Mouse (Mus musculus) liver, embryonic 14.5 days (tissue): ENCODE data around the gene Zfp648. TPM values are rescaled to one million over a fixed set of nuclear protein-coding genes. Genes with fewer than 3 reads are reported as not detected.

ENCODE experiments used
- ATAC-seq: fragments of 200-750 bp; cut with Nextera tagmentation; 2 replicates; pipeline ENCODE4 v1.8.0; 2017; ENCODE audit warnings: moderate number of reproducible peaks, mild to moderate bottlenecking, moderate library complexity; ENCODE audit not compliant: insufficient read depth
- DNase-seq, 3 experiments: peaks; one replicate each; pipeline ENCODE4 v3.0.0-alpha.2; 2012 to 2013; ENCODE audit warnings: low read depth in 3 of 3, low spot score in 3 of 3
- H3K27ac ChIP-seq: fragments of 300-500 bp; sonication (generic); 2 replicates; pipeline ENCODE4 v1.5.1; 2014; ENCODE audit warnings: moderate library complexity, mild to moderate bottlenecking, control low read depth, inconsistent platforms
- H3K27me3 ChIP-seq: fragments of 300-500 bp; sonication (generic); 2 replicates; pipeline ENCODE4 v1.6.1; 2014; ENCODE audit warnings: mild to moderate bottlenecking, low read length, moderate library complexity; ENCODE audit not compliant: control insufficient read depth, insufficient read depth
- H3K36me3 ChIP-seq: fragments of 300-500 bp; sonication (generic); replicated peaks from 2 replicates; pipeline ENCODE4 v1.6.1; 2014; ENCODE audit warnings: low read depth; ENCODE audit not compliant: control insufficient read depth, insufficient read depth
- H3K4me1 ChIP-seq, 2 experiments: fragments of 200-500 bp in 1 of 2; fragments of 300-500 bp in 1 of 2; sonication (generic) in 1 of 2; replicated peaks; 2 replicates each; pipeline ENCODE4 v1.6.1; 2012 to 2014; ENCODE audit warnings: antibody characterized with exemption in 1 of 2, inconsistent platforms in 1 of 2, low read length in 1 of 2; ENCODE audit not compliant: control insufficient read depth in 2 of 2, insufficient read depth in 2 of 2
- H3K4me2 ChIP-seq: fragments of 300-500 bp; sonication (generic); 2 replicates; pipeline ENCODE4 v1.6.1; 2014; ENCODE audit warnings: low read depth, mild to moderate bottlenecking, control low read depth, moderate library complexity
- H3K4me3 ChIP-seq, 2 experiments: fragments of 200-500 bp in 1 of 2; fragments of 300-500 bp in 1 of 2; sonication (generic) in 1 of 2; 2 replicates each; pipeline ENCODE4 v1.5.1; 2012 to 2014; ENCODE audit warnings: low read depth in 2 of 2, low read length in 2 of 2, mild to moderate bottlenecking in 2 of 2, control low read depth in 1 of 2, inconsistent platforms in 1 of 2, moderate library complexity in 1 of 2; ENCODE audit not compliant: insufficient read depth in 1 of 2
- H3K9ac ChIP-seq: fragments of 300-500 bp; sonication (generic); replicated peaks from 2 replicates; pipeline ENCODE4 v1.6.1; 2014; ENCODE audit warnings: mild to moderate bottlenecking, control low read depth, moderate library complexity
- H3K9me3 ChIP-seq: fragments of 300-500 bp; sonication (generic); 2 replicates; pipeline ENCODE4 v1.6.1; 2016; ENCODE audit warnings: low read length, mixed read lengths; ENCODE audit not compliant: control insufficient read depth
- CTCF ChIP-seq: IDR thresholded peaks from 2 replicates; pipeline ENCODE4 v1.5.1; 2016; ENCODE audit warnings: antibody characterized with exemption, low read depth, control low read depth
- EP300 ChIP-seq: IDR thresholded peaks from 2 replicates; pipeline ENCODE4 v1.6.1; 2016; ENCODE audit warnings: antibody characterized with exemption, low read depth
- WGBS: fragments of 180-500 bp; shearing (Covaris S2); extraction: QIAGEN DNeasy Blood & Tissue Kit; methylation state at CpG from one replicate; pipeline ENCODE4 v1.1.7; 2014; ENCODE audit not compliant: insufficient replicate concordance; 5-methylcytosine and 5-hydroxymethylcytosine counted together
- polyA plus RNA-seq, 2 experiments: library from polyadenylated mRNA; depleted of rRNA in 1 of 2; stranded (reverse) in 1 of 2; unstranded in 1 of 2; fragments of >200 nt; fragmentation: Nextera tagmentation in 1 of 2; extraction: Ambion mirVana in 1 of 2; gene quantifications; 2 replicates each; pipeline versions ENCODE4 v1.2.1 to v1.2.3; 2012 to 2014

Gene Zfp648
- polyA plus RNA-seq, 2 experiments: not detected

DNA sequence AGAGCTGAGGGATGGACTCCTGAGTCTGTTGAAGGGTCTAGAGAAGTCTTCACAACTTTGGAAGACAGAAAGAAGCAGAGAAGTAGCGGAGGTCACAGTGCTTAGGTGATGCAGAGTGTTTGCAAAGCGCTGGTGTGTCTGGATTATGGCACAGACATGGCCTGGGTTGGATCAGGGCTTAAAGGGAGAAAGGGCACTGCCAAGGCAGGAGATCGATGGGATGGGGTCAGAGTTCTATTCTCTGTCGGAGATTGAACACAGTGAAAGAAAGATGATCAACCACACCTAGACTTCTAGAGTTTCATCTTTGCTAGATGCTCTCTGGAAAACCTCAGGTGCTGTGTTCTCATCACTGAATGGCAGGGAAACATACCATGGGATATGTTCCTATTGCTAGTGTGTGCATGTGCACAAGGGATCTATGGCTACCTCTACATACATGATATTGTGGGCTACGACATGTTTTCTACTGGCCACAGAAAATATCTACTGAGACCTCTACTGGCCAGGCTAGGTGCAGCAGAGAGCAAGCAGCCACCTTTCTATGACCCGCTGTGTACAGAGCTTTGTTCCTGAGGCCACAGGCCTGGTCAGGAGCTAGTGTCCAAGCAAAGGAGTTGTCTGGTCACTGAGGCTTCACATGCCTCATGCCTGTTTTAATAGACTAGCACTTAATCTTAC, 18.5 kb upstream of the Zfp648 start:
- H3K9ac ChIP-seq: no peak overlapping the region
- H3K4me1 ChIP-seq: no peaks in the 10 kb centered on the region
- no peaks in the 10 kb centered on the region for H3K36me3 ChIP-seq
- H3K9me3 ChIP-seq: no peaks in the 10 kb centered on the region
- TF ChIP-seq CTCF (peak; percentile 35), EP300 (no peak)
- H3K27me3 ChIP-seq: no peaks in the 10 kb centered on the region
- no peak overlapping the region for H3K4me3 ChIP-seq
- ATAC-seq: no peak
- 63% methylated on average over 6 of the region's 6 CpGs for WGBS
- no peak for DNase-seq
- H3K27ac ChIP-seq: no peak overlapping the region
- no peak overlapping the region for H3K4me2 ChIP-seq

DNA sequence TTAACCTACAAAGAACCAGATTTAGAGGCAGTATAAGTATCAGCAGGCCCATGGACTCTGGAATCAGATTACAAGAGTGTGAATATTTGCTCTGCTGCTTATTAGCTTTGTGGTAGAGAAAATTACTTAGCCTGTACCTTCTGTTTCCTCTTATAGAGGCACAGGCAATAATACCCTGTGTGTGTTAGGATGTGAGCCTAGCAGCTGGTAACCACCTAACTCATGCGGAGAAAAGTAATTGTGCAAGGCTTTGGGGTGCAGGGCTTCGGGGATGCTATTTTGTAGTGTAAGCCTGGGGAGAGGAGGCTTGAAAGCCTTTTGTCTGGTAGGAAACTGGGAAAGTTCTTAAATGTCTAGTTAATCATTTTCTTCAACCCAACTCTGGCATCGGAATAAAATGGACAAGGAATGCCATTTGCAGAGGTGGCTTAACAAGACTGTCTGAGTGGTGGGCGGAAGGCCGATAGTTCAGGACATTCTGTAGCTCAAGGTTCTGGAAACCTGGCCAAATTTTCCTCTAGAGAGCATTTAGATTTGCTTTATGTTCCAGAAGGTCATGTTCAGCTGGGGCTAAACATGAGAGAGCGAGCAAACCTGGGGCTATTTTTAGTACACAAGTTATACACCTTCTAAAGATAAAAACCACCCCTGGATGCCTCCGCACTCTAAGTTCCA, 17.8 kb upstream of the Zfp648 start:
- no peak overlapping the region for H3K9ac ChIP-seq
- 69% methylated on average over 7 of the region's 7 CpGs for WGBS
- TF ChIP-seq CTCF (no peak), EP300 (no peak)
- DNase-seq (no peak), ATAC-seq (no peak)
- no peak overlapping the region for H3K4me3 ChIP-seq
- no peak overlapping the region for H3K4me2 ChIP-seq
- no peaks in the 10 kb centered on the region for H3K27me3 ChIP-seq
- H3K4me1 ChIP-seq: no peaks in the 10 kb centered on the region
- H3K27ac ChIP-seq: no peak overlapping the region
- H3K36me3 ChIP-seq: no peaks in the 10 kb centered on the region
- H3K9me3 ChIP-seq: no peaks in the 10 kb centered on the region

DNA sequence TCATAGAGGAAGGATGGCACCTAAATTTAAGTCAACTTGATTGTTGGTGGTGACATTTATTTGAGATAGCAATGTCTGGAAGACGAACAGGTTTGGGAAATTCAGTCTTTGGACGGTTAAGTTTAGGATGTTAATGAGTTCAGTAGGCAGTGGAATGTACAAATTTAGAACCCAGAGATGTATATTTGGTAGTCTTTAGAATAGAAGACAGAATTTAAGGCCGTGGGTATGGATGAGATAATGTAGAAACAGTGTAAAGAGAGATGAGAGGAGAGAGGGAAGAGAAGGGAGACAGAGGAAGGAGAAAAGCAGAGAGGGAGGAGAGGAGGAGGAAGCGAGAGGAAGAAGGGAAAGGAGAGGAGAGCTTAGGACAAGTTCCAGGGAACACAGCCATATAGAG, 12.8 kb upstream of the Zfp648 start:
- 57% methylated on average over 4 of the region's 4 CpGs for WGBS
- TF ChIP-seq EP300 (no peak), CTCF (no peak)
- no peak overlapping the region for H3K4me2 ChIP-seq

DNA sequence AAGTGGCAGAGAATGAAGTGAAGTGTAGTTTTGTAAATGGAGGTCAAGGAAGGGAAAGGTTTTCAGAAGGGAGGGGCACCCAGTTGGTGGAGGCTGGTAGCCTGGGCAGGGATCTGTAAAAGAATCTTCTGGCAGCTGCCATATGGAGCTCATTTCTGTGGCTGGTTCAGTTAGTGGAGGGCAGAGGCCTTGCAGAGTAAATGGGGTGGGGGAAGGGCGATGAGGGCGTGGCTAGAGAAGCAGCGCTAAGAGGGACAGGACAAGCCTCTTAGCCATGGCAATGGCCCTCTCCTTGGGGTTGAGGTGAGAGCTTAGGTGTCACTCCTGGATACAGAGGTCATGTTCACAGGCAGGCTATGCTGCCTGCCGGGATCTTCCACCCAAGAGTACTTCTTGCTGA, 12.4 kb upstream of the Zfp648 start:
- Histone ChIP-seq H3K4me2 (no peak overlapping the region), H3K27me3 (no peaks in the 10 kb centered on the region), H3K9ac (no peak overlapping the region), H3K9me3 (no peaks in the 10 kb centered on the region), H3K27ac (no peak overlapping the region), H3K4me3 (no peak overlapping the region), H3K36me3 (no peaks in the 10 kb centered on the region), H3K4me1 (no peaks in the 10 kb centered on the region)
- ATAC-seq (no peak), DNase-seq (no peak)
- WGBS: 20% methylated on average over 4 of the region's 4 CpGs
- TF ChIP-seq EP300 (no peak), CTCF (no peak)

More for the DNA sequence above, 12.8 kb upstream of the Zfp648 start:
- Histone ChIP-seq H3K9me3 (no peaks in the 10 kb centered on the region), H3K4me1 (no peaks in the 10 kb centered on the region), H3K9ac (no peak overlapping the region), H3K27me3 (no peaks in the 10 kb centered on the region), H3K27ac (no peak overlapping the region), H3K36me3 (no peaks in the 10 kb centered on the region), H3K4me3 (no peak overlapping the region)
- DNase-seq (no peak), ATAC-seq (no peak)

DNA sequence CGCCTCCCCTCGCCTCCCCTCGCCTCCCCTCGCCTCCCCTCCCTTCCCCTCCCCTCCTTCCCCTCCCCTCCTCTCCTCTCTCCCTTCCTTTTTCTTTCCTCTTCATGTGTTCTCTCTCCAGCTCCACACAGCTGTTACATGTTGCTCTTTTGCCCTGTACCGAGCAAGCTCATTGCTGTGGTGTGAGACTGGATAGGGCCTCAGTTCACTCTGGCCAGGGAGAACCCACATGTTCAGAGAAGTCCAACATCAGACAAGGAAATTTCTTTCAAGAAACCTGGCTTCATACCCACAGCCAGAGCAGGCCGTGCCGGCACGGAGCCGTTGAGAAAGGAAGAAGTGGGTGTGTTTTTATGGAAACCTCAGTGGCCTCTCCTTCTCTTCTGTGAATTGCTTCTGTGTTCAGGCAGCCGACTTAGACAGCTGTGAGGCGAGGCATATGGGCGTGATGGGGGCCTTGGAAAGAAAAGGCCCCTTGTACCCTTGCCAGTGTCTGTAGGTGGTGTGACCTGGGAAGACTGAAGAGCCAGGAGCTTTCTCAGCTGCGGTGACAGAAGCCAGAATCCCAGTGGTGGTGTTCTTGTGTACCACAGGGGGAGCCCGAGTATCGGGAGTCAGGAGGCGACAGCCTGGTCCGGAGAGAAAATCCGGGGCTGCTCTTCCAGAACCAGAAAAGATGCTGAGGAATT, 11.0 kb upstream of the Zfp648 start:
- TF ChIP-seq EP300: no peak
- no peak for TF ChIP-seq CTCF
- no peak for DNase-seq
- Histone ChIP-seq H3K9me3 (no peaks in the 10 kb centered on the region), H3K9ac (no peak overlapping the region), H3K36me3 (no peaks in the 10 kb centered on the region), H3K27ac (no peak overlapping the region), H3K4me2 (no peak overlapping the region), H3K4me3 (no peak overlapping the region), H3K27me3 (no peaks in the 10 kb centered on the region), H3K4me1 (no peaks in the 10 kb centered on the region)
- WGBS: 57% methylated on average over 14 of the region's 18 CpGs
- no peak for ATAC-seq
